Mouse (Mus musculus): ENCODE measurements around the gene Dlgap3. TPM values are rescaled to one million over a fixed set of nuclear protein-coding genes. Genes with fewer than 3 reads are reported as not detected.

Dlgap3 gene
- total RNA-seq (2021): 10 to 100 TPM; 14.8 to 16.1 TPM
- long read RNA-seq, experiment 1, partial matches to known transcripts: 4 of 9 reads
- long read RNA-seq, experiment 1, other reads (novel, unspliced or antisense): 4 of 9 reads
- long read RNA-seq, experiment 2, partial matches to known transcripts: 19 of 24 reads
- long read RNA-seq, experiment 2, other reads (novel, unspliced or antisense): 3 of 24 reads

GRCm38 (mm10) chr4:127168914-127169345 lies at the start of gene Dlgap3:
Dlgap3 (plus strand) TSS chr4:127169204.
- DNase-seq (ENCODE audit: low spot score in 2 of 2): peak in 1 of 2 experiments; percentile 19

DNA sequence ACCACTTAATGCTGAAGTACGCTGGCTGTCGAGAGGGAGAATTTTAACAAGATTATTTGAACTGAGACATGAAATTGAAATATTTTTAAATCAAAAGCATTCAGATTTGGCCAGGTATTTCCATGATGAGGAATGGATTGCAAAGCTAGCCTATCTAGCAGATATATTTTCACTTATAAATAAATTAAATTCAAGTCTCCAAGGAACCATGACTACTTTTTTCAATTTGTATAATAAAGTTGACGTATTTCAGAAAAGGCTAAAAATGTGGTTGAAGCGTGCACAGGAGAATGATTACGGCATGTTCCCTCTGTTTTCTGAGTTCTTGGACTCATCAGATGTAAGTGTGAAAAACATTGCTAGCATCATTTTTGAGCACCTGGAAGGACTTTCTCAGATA lies 45.6 kb upstream of the Dlgap3 start, which contains the start of gene Tmem35b:
Tmem35b (plus strand) TSS at position 301 of the 400 bp plus-strand sequence.
- no peak for DNase-seq (ENCODE audit: low spot score in 2 of 2)

GRCm38 (mm10) chr4:127124331-127124730 lies 44.7 kb upstream of the Dlgap3 start:
- DNase-seq (ENCODE audit: low spot score in 2 of 2): no peak

DNA sequence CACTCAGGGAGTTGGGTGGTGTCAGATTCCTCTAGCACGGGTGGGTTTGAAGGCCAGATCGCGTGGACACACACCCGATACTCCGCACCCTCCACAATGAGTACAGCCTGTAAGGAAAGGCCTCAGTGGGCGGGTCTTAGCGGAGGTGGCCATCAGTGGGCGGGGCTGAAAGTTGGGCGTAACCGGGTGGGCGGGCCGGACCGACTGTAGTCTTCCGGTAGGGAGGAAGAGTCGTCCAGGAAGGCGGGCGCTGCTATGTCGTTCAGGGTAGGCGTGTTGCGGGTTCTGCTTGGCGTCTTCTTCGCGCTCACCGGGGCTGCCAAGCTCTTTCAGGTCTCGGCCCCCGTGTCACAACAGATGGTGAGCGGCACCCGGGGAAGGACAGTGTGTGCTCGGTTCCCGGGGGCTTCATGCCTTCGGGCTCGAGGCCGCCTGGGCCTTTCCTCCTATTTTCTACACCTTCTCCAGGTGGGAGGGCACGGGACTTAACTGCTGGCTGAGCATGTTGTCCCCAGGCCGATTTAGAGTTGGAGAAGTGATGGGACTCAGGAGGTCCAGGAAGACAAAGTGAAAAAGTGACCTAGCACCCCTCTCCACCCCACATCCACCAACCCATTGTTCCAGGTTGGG lies 43.1 kb upstream of the Dlgap3 start:
- DNase-seq (ENCODE audit: low spot score in 2 of 2): peak; percentile 79 to 89

DNA sequence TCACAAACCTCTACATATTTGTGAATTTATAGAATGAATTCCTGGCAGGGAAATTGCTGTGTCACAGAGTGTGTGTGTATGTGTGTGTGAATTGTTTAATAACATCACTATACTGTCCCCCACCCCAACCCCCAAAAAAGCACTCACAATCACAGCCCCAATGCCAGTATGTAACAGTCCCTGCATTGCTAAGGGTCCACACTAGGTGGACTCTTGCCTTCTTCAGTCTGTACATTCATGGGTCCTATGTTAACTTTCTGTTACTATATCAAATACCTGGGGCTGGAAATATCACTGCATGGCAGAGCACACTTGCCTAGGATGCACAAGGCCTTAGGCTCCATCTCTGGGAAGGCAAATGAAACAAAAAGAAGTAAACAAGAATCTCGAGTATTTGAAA lies 34.3 kb upstream of the Dlgap3 start:
- DNase-seq (ENCODE audit: low spot score in 2 of 2): no peak

DNA sequence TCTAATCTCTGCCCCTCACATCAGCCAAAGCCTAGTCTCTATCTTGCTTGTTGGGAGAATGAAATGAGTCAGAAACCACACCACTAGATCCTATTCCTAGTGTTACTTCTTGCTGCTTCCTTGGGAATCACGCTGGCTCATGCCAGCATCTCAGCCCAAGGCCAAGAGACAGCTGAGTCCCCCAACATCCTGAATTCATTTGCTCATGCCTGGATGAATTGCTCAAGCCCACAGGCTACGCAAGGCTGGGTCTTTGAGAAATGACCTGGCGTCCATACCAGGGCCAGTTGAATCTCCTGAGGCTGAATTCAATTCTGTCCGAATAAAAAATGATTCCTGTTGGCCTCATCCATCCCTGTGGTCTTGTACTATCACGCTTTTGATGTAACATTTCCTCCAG lies 31.4 kb upstream of the Dlgap3 start:
- DNase-seq (ENCODE audit: low spot score in 2 of 2): no peak

DNA sequence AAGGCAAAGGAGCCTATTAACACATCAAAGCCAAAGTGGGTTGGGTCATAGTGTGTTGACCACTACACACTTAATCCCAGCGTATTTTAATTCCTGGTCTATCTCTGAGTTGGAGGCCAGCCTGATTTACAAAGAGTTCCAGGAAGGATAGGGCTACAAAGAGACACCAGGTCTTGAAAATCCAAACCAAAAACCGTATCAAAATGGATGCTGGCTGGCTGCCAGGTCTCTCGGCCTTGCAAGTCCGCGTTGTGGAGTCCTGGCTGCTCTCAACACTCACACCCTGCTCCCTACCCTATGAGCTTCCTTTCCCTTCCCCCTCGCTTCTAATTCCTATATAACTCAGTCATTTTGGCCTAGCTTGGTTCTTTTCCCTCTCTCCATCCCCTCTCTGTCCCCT lies 30.5 kb upstream of the Dlgap3 start:
- no peak for DNase-seq (ENCODE audit: low spot score in 2 of 2)

DNA sequence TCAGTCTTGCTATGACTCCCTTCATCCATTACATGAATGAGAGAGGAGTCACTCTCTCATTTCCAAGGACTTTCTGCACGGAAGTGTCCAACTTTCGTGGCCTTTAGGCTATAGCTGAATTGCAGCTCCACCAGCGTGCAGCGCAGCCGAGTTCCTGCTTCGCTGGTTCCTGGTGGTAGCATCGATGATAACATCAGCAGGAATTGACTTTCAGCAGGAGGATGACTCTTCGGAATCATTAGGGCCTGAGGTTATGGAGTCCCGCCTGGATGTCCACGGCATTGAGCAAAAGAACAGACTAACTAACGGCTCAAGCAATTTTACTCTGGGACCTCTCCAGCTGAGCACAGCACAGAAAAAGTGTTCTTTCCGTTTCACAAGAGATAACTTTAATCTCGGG lies 19.0 kb upstream of the Dlgap3 start:
- no peak for DNase-seq (ENCODE audit: low spot score in 2 of 2)

DNA sequence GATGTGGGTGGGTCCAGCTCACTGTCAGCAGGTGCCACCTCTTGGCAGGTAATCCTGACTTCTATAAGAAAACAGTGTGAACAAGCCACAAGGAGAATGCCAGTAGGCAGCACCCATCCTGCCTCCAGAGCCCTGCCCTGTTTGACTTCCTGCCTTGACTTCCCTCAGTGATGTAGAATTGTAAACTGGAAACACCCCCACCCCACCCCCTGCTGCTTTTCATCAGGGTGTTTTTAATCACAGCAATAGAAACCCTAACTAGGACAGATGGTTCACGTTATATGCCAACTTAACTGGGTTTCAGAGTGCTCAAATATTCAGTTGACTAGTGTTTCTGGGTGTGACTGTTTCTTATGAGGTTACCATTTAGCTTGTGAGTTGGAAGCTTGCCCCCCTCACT lies 15.7 kb upstream of the Dlgap3 start:
- DNase-seq (ENCODE audit: low spot score in 2 of 2): no peak

GRCm38 (mm10) chr4:127155757-127156156 lies 13.2 kb upstream of the Dlgap3 start:
- DNase-seq (ENCODE audit: low spot score in 2 of 2): no peak

DNA sequence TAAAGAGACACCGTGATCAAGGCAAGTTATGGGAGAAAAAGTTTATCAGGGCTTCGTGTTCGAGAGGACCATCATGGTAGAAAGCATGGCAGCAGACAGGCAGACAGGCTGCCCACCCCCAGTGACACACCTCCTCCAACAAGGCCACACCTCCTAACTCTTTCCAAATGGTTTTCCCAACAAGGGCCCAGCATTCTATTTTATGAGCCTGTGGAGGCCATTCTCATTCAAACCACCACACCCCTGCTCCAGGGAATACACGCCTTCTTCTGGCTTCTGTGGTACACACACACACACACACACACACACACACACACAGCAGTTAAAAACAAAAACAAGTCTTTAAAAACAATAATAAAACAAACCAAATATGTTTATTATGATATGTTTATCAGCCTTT lies 11.3 kb upstream of the Dlgap3 start:
- no peak for DNase-seq (ENCODE audit: low spot score in 2 of 2)

DNA sequence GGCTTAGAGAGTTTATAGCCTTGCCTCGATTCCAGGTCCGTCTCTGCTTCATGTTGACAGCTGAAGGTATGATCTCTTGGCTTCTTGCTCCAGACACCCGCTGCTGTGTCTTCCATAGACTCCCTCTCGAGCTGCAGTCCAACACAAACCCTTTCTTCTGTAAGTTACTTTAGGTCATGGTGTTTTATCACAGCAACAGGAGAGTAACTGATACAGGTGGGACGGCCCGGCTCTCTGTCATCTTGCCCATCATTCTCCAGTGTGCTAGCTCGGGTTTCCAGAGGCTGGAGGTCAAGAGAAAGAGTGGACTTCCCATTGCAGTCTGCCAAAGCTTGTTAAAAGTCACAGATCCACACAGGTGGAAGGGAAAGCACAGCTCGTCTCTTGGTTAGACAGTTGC lies 5.1 kb upstream of the Dlgap3 start:
- DNase-seq (ENCODE audit: low spot score in 2 of 2): no peak

GRCm38 (mm10) chr4:127167096-127167495 lies 1.9 kb upstream of the Dlgap3 start:
- no peak for DNase-seq (ENCODE audit: low spot score in 2 of 2)

DNA sequence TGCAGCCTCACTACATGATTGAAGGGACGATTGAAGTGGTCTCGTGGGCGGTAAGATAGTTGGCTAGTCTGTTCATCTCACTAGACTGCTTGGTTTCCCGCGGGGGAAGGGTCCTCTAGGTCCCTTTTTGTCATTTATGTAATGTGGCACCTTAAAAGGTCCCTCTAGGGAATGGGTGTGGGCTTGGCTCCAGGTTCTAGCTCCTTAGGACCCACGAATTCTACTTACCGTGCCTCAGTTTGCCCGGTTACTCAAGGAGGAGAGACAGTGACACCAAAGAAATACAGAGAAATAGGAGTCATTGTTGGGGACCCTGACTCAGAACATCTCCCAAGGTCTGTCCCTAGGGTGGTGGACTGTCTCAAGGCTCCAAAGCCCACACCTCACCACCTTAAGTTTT lies 1.3 kb upstream of the Dlgap3 start:
- DNase-seq (ENCODE audit: low spot score in 2 of 2): no peak

DNA sequence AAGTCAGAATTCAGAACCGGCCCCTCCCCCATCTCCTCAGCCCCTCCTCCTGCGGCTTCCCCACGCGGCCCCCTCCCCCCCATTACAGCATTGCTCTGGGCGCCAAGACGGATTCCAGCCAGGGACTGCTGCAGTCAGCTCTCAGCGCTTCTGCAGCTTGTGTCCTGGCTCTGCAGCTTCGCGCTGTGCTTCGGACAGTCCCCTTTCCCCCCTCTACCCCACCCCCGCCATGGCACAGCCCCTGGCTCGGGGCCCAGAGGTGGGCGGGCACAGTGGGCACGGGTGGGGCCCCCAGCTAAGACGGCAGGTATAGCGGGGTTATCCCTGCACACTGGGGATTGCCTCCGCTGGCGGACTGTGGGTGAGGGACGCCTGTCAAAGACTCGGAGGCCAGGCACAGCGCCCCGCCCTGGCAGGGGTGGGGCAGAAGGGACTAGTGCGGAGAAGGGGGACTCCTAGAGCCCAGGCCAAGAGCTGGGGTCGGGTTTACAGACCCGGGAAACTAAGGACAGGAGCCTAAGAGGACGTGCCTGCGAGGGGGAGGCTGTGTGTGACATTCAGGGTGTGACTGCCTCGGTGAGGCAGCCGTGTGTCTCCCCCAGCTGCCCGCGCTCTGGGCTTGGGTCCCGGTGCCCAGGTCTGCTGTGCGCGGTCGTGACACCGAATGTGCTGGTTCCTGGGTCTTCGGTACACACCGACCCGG lies 642 bp upstream of the Dlgap3 start:
- DNase-seq (ENCODE audit: low spot score in 2 of 2): peak; percentile 14 to 34

GRCm38 (mm10) chr4:127169346-127170221 lies 580 bp downstream of the Dlgap3 start:
- DNase-seq (ENCODE audit: low spot score in 2 of 2): no peak

- no peak for DNase-seq (ENCODE audit: low spot score in 2 of 2)
Observed at GRCm38 (mm10) chr4:127170866-127171265, 1.9 kb downstream of the Dlgap3 start.

DNA sequence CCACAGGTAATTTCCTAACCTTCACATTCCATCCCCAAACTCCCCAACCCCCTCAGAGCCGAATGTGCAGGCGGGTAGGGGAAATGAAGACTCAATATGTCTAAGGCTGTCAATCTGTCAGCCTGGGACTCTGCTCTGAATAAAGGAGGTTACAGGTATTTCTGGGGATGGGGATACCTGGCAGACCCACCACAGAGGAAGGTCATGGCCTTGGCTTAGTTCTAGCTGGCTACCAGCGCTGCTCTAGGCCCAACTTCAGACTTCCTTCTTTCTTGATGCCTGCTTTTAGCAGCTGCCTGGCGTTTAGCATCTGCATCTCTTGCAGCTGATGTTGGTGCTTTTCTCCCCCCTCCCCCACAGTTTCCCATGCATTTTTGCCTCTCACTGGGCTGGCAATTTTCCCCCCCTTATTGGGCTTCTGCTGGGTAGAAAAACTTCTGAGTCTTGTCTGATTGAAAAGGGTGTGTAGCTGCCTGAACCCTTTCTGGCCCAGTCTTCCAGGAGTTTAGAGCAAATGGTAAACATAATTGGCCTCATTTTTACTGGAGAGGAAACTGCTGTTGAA lies 2.4 kb downstream of the Dlgap3 start:
- DNase-seq (ENCODE audit: low spot score in 2 of 2): no peak

DNA sequence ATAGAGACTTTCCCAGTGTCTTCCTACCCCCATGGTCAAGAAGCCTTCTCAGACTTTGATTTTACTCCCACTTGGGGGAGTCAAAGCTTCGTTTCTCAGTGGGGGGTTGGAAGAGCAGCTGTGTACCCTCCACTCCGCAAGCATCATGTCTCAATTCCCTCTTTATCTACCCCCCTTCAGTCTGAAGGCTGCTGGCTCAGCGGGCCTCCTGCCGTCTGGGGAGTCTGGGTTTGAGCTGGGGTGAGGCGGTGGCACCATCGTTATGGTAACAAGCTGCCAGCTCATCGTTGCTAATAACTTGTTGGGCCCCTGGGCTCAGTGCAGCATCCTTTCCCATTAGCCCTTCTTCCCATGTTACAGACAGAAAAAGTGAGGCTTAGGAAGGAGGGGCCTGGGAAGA lies 3.1 kb downstream of the Dlgap3 start:
- no peak for DNase-seq (ENCODE audit: low spot score in 2 of 2)

- no peak for DNase-seq (ENCODE audit: low spot score in 2 of 2)
Observed at GRCm38 (mm10) chr4:127172614-127173013, 3.6 kb downstream of the Dlgap3 start.

- DNase-seq (ENCODE audit: low spot score in 2 of 2): peak; percentile 49 to 61
Observed at GRCm38 (mm10) chr4:127173461-127173860, 4.5 kb downstream of the Dlgap3 start.
